Mouse (Mus musculus): ENCODE data around the gene Plekhg1. TPM values are rescaled to one million over a fixed set of nuclear protein-coding genes. Genes with fewer than 3 reads are reported as not detected.
A peak's percentile ranks its signal among the peaks of the same experiment; 100 is the strongest.

Plekhg1 gene
- total and polyA plus RNA-seq, 2 experiments from 2014 or later, result 6.8 to 14.8 TPM

- Histone ChIP-seq H3K27ac (no peak overlapping the region), H3K27me3 (ENCODE audit: insufficient read depth, low read length) (no peaks in the 10 kb centered on the region), H3K4me1 (ENCODE audit: insufficient read depth, low read length) (no peaks in the 10 kb centered on the region), H3K9ac (replicated peaks; ENCODE audit: low read length) (no peak overlapping the region), H3K36me3 (ENCODE audit: insufficient read depth, low read length) (no peaks in the 10 kb centered on the region), H3K4me2 (ENCODE audit: low read depth, low read length) (no peak overlapping the region), H3K9me3 (ENCODE audit: low read length) (no peaks in the 10 kb centered on the region), H3K4me3 (ENCODE audit: low read length) (no peak overlapping the region)
- DNase-seq (ENCODE audit: low spot score), result no peak
- WGBS, result 70% methylated on average over 12 of the region's 12 CpGs
- TF ChIP-seq CTCF (IDR thresholded peaks at IDR 0.05; ENCODE audit: low read depth), result no peak
- ATAC-seq, result no peak
Observed at GRCm38 (mm10) chr10:3700225-3701073, 39.7 kb upstream of the Plekhg1 start.

GRCm38 (mm10) chr10:3701832-3702231, 38.3 kb upstream of the Plekhg1 start:
- Histone ChIP-seq H3K4me1 (ENCODE audit: insufficient read depth, low read length) (no peaks in the 10 kb centered on the region), H3K9me3 (ENCODE audit: low read length) (no peaks in the 10 kb centered on the region), H3K36me3 (ENCODE audit: insufficient read depth, low read length) (no peaks in the 10 kb centered on the region), H3K9ac (replicated peaks; ENCODE audit: low read length) (no peak overlapping the region), H3K27me3 (ENCODE audit: insufficient read depth, low read length) (no peaks in the 10 kb centered on the region), H3K4me3 (ENCODE audit: low read length) (no peak overlapping the region), H3K27ac (no peak overlapping the region), H3K4me2 (ENCODE audit: low read depth, low read length) (no peak overlapping the region)
- no peak for ATAC-seq
- no peak for DNase-seq (ENCODE audit: low spot score)
- TF ChIP-seq CTCF (IDR thresholded peaks at IDR 0.05; ENCODE audit: low read depth), result no peak
- WGBS, result 86% methylated on average over 4 of the region's 4 CpGs

GRCm38 (mm10) chr10:3702585-3702984, 37.6 kb upstream of the Plekhg1 start:
- Histone ChIP-seq H3K4me1 (ENCODE audit: insufficient read depth, low read length) (no peaks in the 10 kb centered on the region), H3K4me3 (ENCODE audit: low read length) (no peak overlapping the region), H3K4me2 (ENCODE audit: low read depth, low read length) (no peak overlapping the region), H3K36me3 (ENCODE audit: insufficient read depth, low read length) (no peaks in the 10 kb centered on the region), H3K27me3 (ENCODE audit: insufficient read depth, low read length) (no peaks in the 10 kb centered on the region), H3K9me3 (ENCODE audit: low read length) (no peaks in the 10 kb centered on the region), H3K9ac (replicated peaks; ENCODE audit: low read length) (no peak overlapping the region), H3K27ac (no peak overlapping the region)
- ATAC-seq (no peak), DNase-seq (ENCODE audit: low spot score) (no peak)
- WGBS, result 84% methylated on average over 2 of the region's 2 CpGs
- TF ChIP-seq CTCF (IDR thresholded peaks at IDR 0.05; ENCODE audit: low read depth), result no peak

- no peaks in the 10 kb centered on the region for H3K36me3 ChIP-seq (ENCODE audit: insufficient read depth, low read length)
- no peaks in the 10 kb centered on the region for H3K4me1 ChIP-seq (ENCODE audit: insufficient read depth, low read length)
- TF ChIP-seq CTCF (IDR thresholded peaks at IDR 0.05; ENCODE audit: low read depth), result no peak
- ATAC-seq (no peak), DNase-seq (ENCODE audit: low spot score) (no peak)
- H3K27me3 ChIP-seq (ENCODE audit: insufficient read depth, low read length), result no peaks in the 10 kb centered on the region
- H3K4me3 ChIP-seq (ENCODE audit: low read length), result no peak overlapping the region
- no peaks in the 10 kb centered on the region for H3K9me3 ChIP-seq (ENCODE audit: low read length)
- no peak overlapping the region for H3K9ac ChIP-seq (replicated peaks; ENCODE audit: low read length)
- no peak overlapping the region for H3K4me2 ChIP-seq (ENCODE audit: low read depth, low read length)
- 65% methylated on average over 4 of the region's 4 CpGs for WGBS
- no peak overlapping the region for H3K27ac ChIP-seq
Observed at GRCm38 (mm10) chr10:3706231-3706630, 33.9 kb upstream of the Plekhg1 start.

- Histone ChIP-seq H3K27ac (no peak overlapping the region), H3K4me3 (ENCODE audit: low read length) (no peak overlapping the region), H3K9me3 (ENCODE audit: low read length) (no peaks in the 10 kb centered on the region), H3K4me1 (ENCODE audit: insufficient read depth, low read length) (no peaks in the 10 kb centered on the region), H3K9ac (replicated peaks; ENCODE audit: low read length) (no peak overlapping the region), H3K4me2 (ENCODE audit: low read depth, low read length) (no peak overlapping the region), H3K27me3 (ENCODE audit: insufficient read depth, low read length) (no peaks in the 10 kb centered on the region), H3K36me3 (ENCODE audit: insufficient read depth, low read length) (no peaks in the 10 kb centered on the region)
- DNase-seq (ENCODE audit: low spot score), result no peak
- no peak for TF ChIP-seq CTCF (IDR thresholded peaks at IDR 0.05; ENCODE audit: low read depth)
- ATAC-seq, result no peak
- WGBS, result 80% methylated on average over 3 of the region's 3 CpGs
Observed at GRCm38 (mm10) chr10:3710081-3710480, 30.1 kb upstream of the Plekhg1 start.

- H3K4me2 ChIP-seq (ENCODE audit: low read depth, low read length), result no peak overlapping the region
- H3K27ac ChIP-seq, result no peak overlapping the region
- WGBS, result 57% methylated on average over 3 of the region's 3 CpGs
- no peaks in the 10 kb centered on the region for H3K9me3 ChIP-seq (ENCODE audit: low read length)
- H3K4me3 ChIP-seq (ENCODE audit: low read length), result no peak overlapping the region
- DNase-seq (ENCODE audit: low spot score) (peak; percentile 44), ATAC-seq (peak; percentile 38)
- H3K4me1 ChIP-seq (ENCODE audit: insufficient read depth, low read length), result no peaks in the 10 kb centered on the region; the same call in 1 of the 2 replicates
- no peaks in the 10 kb centered on the region for H3K27me3 ChIP-seq (ENCODE audit: insufficient read depth, low read length)
- H3K36me3 ChIP-seq (ENCODE audit: insufficient read depth, low read length), result no peaks in the 10 kb centered on the region
- TF ChIP-seq CTCF (IDR thresholded peaks at IDR 0.05; ENCODE audit: low read depth), result no peak
- no peak overlapping the region for H3K9ac ChIP-seq (replicated peaks; ENCODE audit: low read length)
Observed at GRCm38 (mm10) chr10:3715302-3715943, 24.7 kb upstream of the Plekhg1 start.

All from hindbrain, postnatal 0 days (tissue).